Mouse (Mus musculus) heart, postnatal 0 days (tissue): ENCODE measurements at regions not wholly inside any gene's neighbourhood (a gene's known extent, or its start where the extent isn't known, plus 50 kb on each side); places are given as distances from the start of the nearest gene placed in this dataset.
A peak's percentile ranks its signal among the peaks of the same experiment; 100 is the strongest.

Experiments
- ATAC-seq: fragments of 200-750 bp; cut with Nextera tagmentation; 2 replicates; pipeline ENCODE4 v1.8.0; 2017; ENCODE audit warnings: low read depth, moderate number of reproducible peaks, moderate library complexity; ENCODE audit not compliant: insufficient read depth
- DNase-seq: peaks from one replicate; pipeline ENCODE4 v3.0.0-alpha.2; 2016; ENCODE audit warnings: low spot score
- H3K27ac ChIP-seq: fragments of 300-500 bp; sonication (generic); 2 replicates; pipeline ENCODE4 v1.5.1; 2014; ENCODE audit warnings: low read depth, mild to moderate bottlenecking
- H3K27me3 ChIP-seq: fragments of 300-500 bp; sonication (generic); 2 replicates; pipeline ENCODE4 v1.6.1; 2014; ENCODE audit warnings: low read length, mixed read lengths; ENCODE audit not compliant: control insufficient read depth, insufficient read depth
- H3K36me3 ChIP-seq: fragments of 300-500 bp; sonication (generic); replicated peaks from 2 replicates; pipeline ENCODE4 v1.6.1; 2014; ENCODE audit warnings: low read length, mixed read lengths; ENCODE audit not compliant: control insufficient read depth, insufficient read depth
- H3K4me1 ChIP-seq: fragments of 300-500 bp; sonication (generic); 2 replicates; pipeline ENCODE4 v1.6.1; 2014; ENCODE audit warnings: antibody characterized with exemption; ENCODE audit not compliant: control insufficient read depth, insufficient read depth
- H3K4me2 ChIP-seq: fragments of 300-500 bp; sonication (generic); 2 replicates; pipeline ENCODE4 v1.6.1; 2014; ENCODE audit warnings: low read depth, mild to moderate bottlenecking, low read length, moderate library complexity
- H3K4me3 ChIP-seq: fragments of 300-500 bp; sonication (generic); 2 replicates; pipeline ENCODE4 v1.5.1; 2014; ENCODE audit warnings: low read depth, low read length
- H3K9ac ChIP-seq: fragments of 300-500 bp; sonication (generic); replicated peaks from 2 replicates; pipeline ENCODE4 v1.6.1; 2014; ENCODE audit warnings: low read depth, low read length, mixed read lengths
- H3K9me3 ChIP-seq: fragments of 300-500 bp; sonication (generic); replicated peaks from 2 replicates; pipeline ENCODE4 v1.6.1; 2016; ENCODE audit warnings: low read length; ENCODE audit not compliant: control insufficient read depth
- CTCF ChIP-seq: IDR thresholded peaks from 2 replicates; pipeline ENCODE4 v1.5.1; 2016; ENCODE audit warnings: antibody characterized with exemption, control low read depth, low read depth
- EP300 ChIP-seq: IDR thresholded peaks from 2 replicates; pipeline ENCODE4 v1.6.1; 2016; ENCODE audit warnings: antibody characterized with exemption, low read depth
- WGBS: fragments of 180-500 bp; shearing (Covaris S2); extraction: QIAGEN DNeasy Blood & Tissue Kit; methylation state at CpG from one replicate; pipeline ENCODE4 v1.1.7; 2014; 5-methylcytosine and 5-hydroxymethylcytosine counted together

- Histone ChIP-seq H3K36me3 (no peaks in the 10 kb centered on the region), H3K27ac (no peak overlapping the region), H3K27me3 (no peaks in the 10 kb centered on the region), H3K4me3 (no peak overlapping the region), H3K9ac (no peak overlapping the region), H3K4me2 (no peak overlapping the region), H3K9me3 (no peaks in the 10 kb centered on the region), H3K4me1 (no peaks in the 10 kb centered on the region)
- no peak for ATAC-seq
- no peak for DNase-seq
- no peak for TF ChIP-seq EP300
- TF ChIP-seq CTCF = no peak
- WGBS = 85% methylated on average over 7 of the region's 7 CpGs
These were observed 98.0 kb upstream of the Atxn1 start for GRCm38 (mm10) chr13:46062758-46063157.

GRCm38 (mm10) chr13:46059870-46060269, 95.1 kb upstream of the Atxn1 start:
- TF ChIP-seq EP300 (no peak), CTCF (no peak)
- Histone ChIP-seq H3K9me3 (no peaks in the 10 kb centered on the region), H3K4me2 (no peak overlapping the region), H3K4me3 (no peak overlapping the region), H3K27me3 (no peaks in the 10 kb centered on the region), H3K4me1 (no peaks in the 10 kb centered on the region), H3K36me3 (no peaks in the 10 kb centered on the region), H3K9ac (no peak overlapping the region), H3K27ac (no peak overlapping the region)
- ATAC-seq (no peak), DNase-seq (no peak)
- 91% methylated on average over 14 of the region's 14 CpGs for WGBS

GRCm38 (mm10) chr13:46058862-46059261, 94.1 kb upstream of the Atxn1 start:
- no peaks in the 10 kb centered on the region for H3K9me3 ChIP-seq
- TF ChIP-seq EP300 = no peak
- no peak for TF ChIP-seq CTCF
- 24% methylated on average over 7 of the region's 7 CpGs for WGBS
- DNase-seq = peak; percentile 35
- H3K27ac ChIP-seq = no peak overlapping the region
- no peak overlapping the region for H3K4me2 ChIP-seq
- H3K4me3 ChIP-seq = no peak overlapping the region
- no peaks in the 10 kb centered on the region for H3K4me1 ChIP-seq
- ATAC-seq = no peak
- H3K36me3 ChIP-seq = no peaks in the 10 kb centered on the region
- no peak overlapping the region for H3K9ac ChIP-seq
- no peaks in the 10 kb centered on the region for H3K27me3 ChIP-seq

GRCm38 (mm10) chr13:46058341-46058740, 93.5 kb upstream of the Atxn1 start:
- Histone ChIP-seq H3K36me3 (no peaks in the 10 kb centered on the region), H3K9me3 (no peaks in the 10 kb centered on the region), H3K4me1 (no peaks in the 10 kb centered on the region), H3K4me3 (no peak overlapping the region), H3K9ac (no peak overlapping the region), H3K27ac (no peak overlapping the region), H3K27me3 (no peaks in the 10 kb centered on the region), H3K4me2 (no peak overlapping the region)
- WGBS = 47% methylated on average over 3 of the region's 3 CpGs
- DNase-seq (no peak), ATAC-seq (no peak)
- TF ChIP-seq CTCF = no peak
- no peak for TF ChIP-seq EP300

GRCm38 (mm10) chr13:46055410-46055809, 90.6 kb upstream of the Atxn1 start:
- no peaks in the 10 kb centered on the region for H3K36me3 ChIP-seq
- no peak overlapping the region for H3K4me2 ChIP-seq
- DNase-seq (no peak), ATAC-seq (no peak)
- no peak overlapping the region for H3K4me3 ChIP-seq
- no peaks in the 10 kb centered on the region for H3K27me3 ChIP-seq
- no peaks in the 10 kb centered on the region for H3K4me1 ChIP-seq
- WGBS = 82% methylated on average over 3 of the region's 3 CpGs
- H3K9ac ChIP-seq = no peak overlapping the region
- H3K27ac ChIP-seq = no peak overlapping the region
- TF ChIP-seq EP300 = no peak
- TF ChIP-seq CTCF = no peak
- no peaks in the 10 kb centered on the region for H3K9me3 ChIP-seq

- WGBS = 76% methylated on average over 12 of the region's 12 CpGs
- TF ChIP-seq EP300 (no peak), CTCF (no peak)
- H3K27me3 ChIP-seq = no peaks in the 10 kb centered on the region
- DNase-seq (no peak), ATAC-seq (no peak)
- H3K4me2 ChIP-seq = peak overlapping the region; percentile 41
- H3K4me1 ChIP-seq = no peaks in the 10 kb centered on the region
- H3K9me3 ChIP-seq = no peaks in the 10 kb centered on the region
- H3K4me3 ChIP-seq = no peak overlapping the region
- H3K9ac ChIP-seq = no peak overlapping the region
- H3K27ac ChIP-seq = no peak overlapping the region
- no peaks in the 10 kb centered on the region for H3K36me3 ChIP-seq
These were observed 78.8 kb upstream of the Atxn1 start for GRCm38 (mm10) chr13:46043568-46043967.
